8 mouse cellular contexts compared by ENCODE assay signal in genomic region chr19:24999201-24999886, GRCm38 (mm10). TPM values are rescaled to one million over a fixed set of nuclear protein-coding genes. Genes with fewer than 3 reads are reported as not detected.
DNase-seq lines count a peak whose midpoint lies in the region; ATAC-seq and TF ChIP-seq lines count a peak whose summit lies in the region.

Gene Dock8, plus strand, starts transcription at chr19:24999534.

- peaks cover 10% of the 10 kb centered on the region; the same call in 1 of the 2 replicates for H3K4me1 ChIP-seq in embryonic facial prominence, embryonic 12.5 days
- no peaks in the 10 kb centered on the region for H3K4me1 ChIP-seq in heart, adult 2 months (ENCODE audit: control insufficient read depth, insufficient read depth, low read length)
- peaks cover 16% of the 10 kb centered on the region for H3K4me1 ChIP-seq in limb, embryonic 13.5 days
- peaks cover 15% of the 10 kb centered on the region for H3K4me1 ChIP-seq in midbrain, embryonic 13.5 days (replicated peaks)

- peak; percentile 45 for TF ChIP-seq CTCF in heart, adult 2 months (IDR thresholded peaks at IDR 0.05)

- peak within 1 kb of the TSS; percentile 77 for H3K4me3 ChIP-seq in embryonic facial prominence, embryonic 12.5 days
- peak within 1 kb of the TSS; percentile 77 for H3K4me3 ChIP-seq in heart, adult 2 months
- H3K4me3 ChIP-seq in limb, embryonic 13.5 days, result peak within 1 kb of the TSS; percentile 73
- H3K4me3 ChIP-seq in midbrain, embryonic 13.5 days (replicated peaks), result peak within 1 kb of the TSS; percentile 71

- no peak within 1 kb of the TSS for H3K27ac ChIP-seq in embryonic facial prominence, embryonic 12.5 days
- H3K27ac ChIP-seq in heart, adult 2 months, result peak within 1 kb of the TSS; percentile 77
- no peak within 1 kb of the TSS for H3K27ac ChIP-seq in limb, embryonic 13.5 days
- no peak within 1 kb of the TSS for H3K27ac ChIP-seq in midbrain, embryonic 13.5 days

- under 1% methylated on average over 91 of the region's 109 CpGs for WGBS in embryonic facial prominence, embryonic 12.5 days
- WGBS in heart, adult 2 months, result under 1% methylated on average over 109 of the region's 109 CpGs
- WGBS in limb, embryonic 13.5 days, result under 1% methylated on average over 71 of the region's 109 CpGs
- under 1% methylated on average over 91 of the region's 109 CpGs for WGBS in midbrain, embryonic 13.5 days

- DNase-seq in adrenal gland, adult (ENCODE audit: inconsistent age in 2 of 2, low spot score in 1 of 2), result peak; percentile 73 to 90
- peak; percentile 84 to 89 for DNase-seq in heart, adult 2 months
- peak; percentile 89 for DNase-seq in kidney, adult 18-20 months
- DNase-seq in spleen, adult 12 weeks (ENCODE audit: low spot score), result peak; percentile 45
- DNase-seq in MN1 (ENCODE audit: low spot score), result no peak

- ATAC-seq in embryonic facial prominence, embryonic 12.5 days (ENCODE audit: insufficient number of reproducible peaks, insufficient read depth, low FRiP score, low TSS enrichment), result no peak
- peak; percentile 73 for ATAC-seq in limb, embryonic 13.5 days (ENCODE audit: low FRiP score, low read depth)
- ATAC-seq in midbrain, embryonic 13.5 days, result peak; percentile 56; the same call in 1 of the 2 replicates

- no peaks in the 10 kb centered on the region for H3K79me2 ChIP-seq in heart, adult 2 months (replicated peaks; ENCODE audit: control insufficient read depth, insufficient read depth, low read length)

- no peak for TF ChIP-seq EP300 in heart, adult 2 months (IDR thresholded peaks at IDR 0.05; ENCODE audit: insufficient read depth, low read depth, low read length)

- peak within 1 kb of the TSS; percentile 94 for H3K4me2 ChIP-seq in embryonic facial prominence, embryonic 12.5 days (replicated peaks)
- peak within 1 kb of the TSS; percentile 98 for H3K4me2 ChIP-seq in limb, embryonic 13.5 days (replicated peaks)
- H3K4me2 ChIP-seq in midbrain, embryonic 13.5 days (replicated peaks), result peak within 1 kb of the TSS; percentile 100

- peak within 1 kb of the TSS; percentile 48 for H3K9ac ChIP-seq in embryonic facial prominence, embryonic 12.5 days
- H3K9ac ChIP-seq in heart, adult 2 months (ENCODE audit: low read depth, low read length), result peak within 1 kb of the TSS; percentile 70
- H3K9ac ChIP-seq in limb, embryonic 13.5 days, result peak within 1 kb of the TSS; percentile 67
- peak within 1 kb of the TSS; percentile 49 for H3K9ac ChIP-seq in midbrain, embryonic 13.5 days (replicated peaks)

- intact Hi-C loops in heart, adult 2 months (cut with DNase I), result loop anchor here (2.0 kb wide), 1 partner anchor 39 kb away; the partner anchor contains the start of gene Cbwd1

- H3K9me3 ChIP-seq in embryonic facial prominence, embryonic 12.5 days, result no peaks in the 10 kb centered on the region
- H3K9me3 ChIP-seq in limb, embryonic 13.5 days, result no peaks in the 10 kb centered on the region
- no peaks in the 10 kb centered on the region for H3K9me3 ChIP-seq in midbrain, embryonic 13.5 days

- no peak for TF ChIP-seq POLR2A in heart, adult 2 months (IDR thresholded peaks at IDR 0.05; ENCODE audit: insufficient read depth, low read depth, low read length)

- no peaks in the 10 kb centered on the region for H3K36me3 ChIP-seq in embryonic facial prominence, embryonic 12.5 days
- no peaks in the 10 kb centered on the region for H3K36me3 ChIP-seq in heart, adult 2 months (ENCODE audit: control insufficient read depth, insufficient read depth, low read length)
- H3K36me3 ChIP-seq in limb, embryonic 13.5 days, result no peaks in the 10 kb centered on the region
- no peaks in the 10 kb centered on the region for H3K36me3 ChIP-seq in midbrain, embryonic 13.5 days

- H3K27me3 ChIP-seq in embryonic facial prominence, embryonic 12.5 days, result peaks cover 56% of the 10 kb centered on the region
- H3K27me3 ChIP-seq in heart, adult 2 months (ENCODE audit: control insufficient read depth, insufficient read depth, low read length), result no peaks in the 10 kb centered on the region
- H3K27me3 ChIP-seq in limb, embryonic 13.5 days, result peaks cover 75% of the 10 kb centered on the region
- H3K27me3 ChIP-seq in midbrain, embryonic 13.5 days, result peaks cover 72% of the 10 kb centered on the region

RNA-seq across cellular contexts. Expression of gene Dock8, which starts in this region (rescaled TPM):
- polyA plus RNA-seq in embryonic facial prominence, embryonic 12.5 days (2016; fragmentation: Nextera tagmentation; extraction: Ambion mirVana), result 2.9 TPM in 2 replicates
- total RNA-seq in heart, adult 2 months (2021), result 10 to 100 TPM; 17.5 to 24.7 TPM
- 5.7 and 10.4 TPM in 2 replicates for polyA plus RNA-seq in heart, adult 2 months (2012; rRNA removed)
- polyA plus RNA-seq in limb, embryonic 13.5 days (2015; fragmentation: Nextera tagmentation; extraction: Ambion mirVana), result 3.3 and 5.5 TPM in 2 replicates
- polyA plus RNA-seq in midbrain, embryonic 13.5 days (2015; fragmentation: Nextera tagmentation; extraction: Ambion mirVana), result 0.45 and 0.46 TPM in 2 replicates

Comparison
In these comparisons a context has a peak if more than half of its experiments do, and no peak if none do; other contexts are left out.
1. Peak in ATAC-seq, H3K4me3 ChIP-seq, H3K9ac ChIP-seq and H3K4me2 ChIP-seq in midbrain, embryonic 13.5 days; RNA of the gene not detected or under 1 TPM.